Mouse (Mus musculus) E14TG2a.4 (cell line): ENCODE measurements around the gene Vgll2.

Experiments
- CTCF ChIP-seq: conservative IDR thresholded peaks from 2 replicates; pipeline ENCODE4 v1.5.1; 2014; ENCODE audit warnings: low read length
- NANOG ChIP-seq: IDR thresholded peaks from 2 replicates; pipeline ENCODE4 v1.6.1; 2014; ENCODE audit warnings: borderline replicate concordance, low read length, mixed read lengths

DNA sequence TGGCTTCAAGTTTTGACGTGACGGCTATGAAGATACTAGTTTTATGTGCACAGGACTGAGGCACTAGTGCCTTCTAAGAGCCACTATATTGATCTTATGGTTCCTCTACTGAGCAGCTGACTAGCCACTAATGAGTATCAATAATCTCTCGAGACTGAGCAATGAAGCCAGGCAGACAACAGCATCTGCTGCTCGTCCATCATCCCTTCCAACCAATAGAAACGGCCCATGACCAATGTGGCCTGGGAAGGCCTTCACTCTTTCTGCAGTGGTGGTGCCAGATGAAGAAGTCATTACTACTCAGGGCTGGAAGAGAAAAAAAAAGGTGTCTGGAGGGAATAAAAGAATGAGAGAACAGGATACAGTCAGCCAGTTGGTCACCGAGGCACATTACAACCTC is 39.9 kb upstream of the Vgll2 start:
- TF ChIP-seq CTCF (no peak), NANOG (no peak)
